Mouse (Mus musculus) E14TG2a.4 (cell line): Measurements from ENCODE around the gene Olfr722.
"Not testable (repeated sequence)": the region's sequence is repeated elsewhere in the genome, so short reads cannot be mapped to it uniquely, and the experiment has no call there.

Experiments
- H3K27me3 ChIP-seq: 2 replicates; pipeline ENCODE4 v1.6.1; 2014; ENCODE audit warnings: low read length, control low read depth; ENCODE audit not compliant: insufficient read depth
- H3K36me3 ChIP-seq: 2 replicates; pipeline ENCODE4 v1.6.1; 2014; ENCODE audit warnings: low read length, control low read depth; ENCODE audit not compliant: insufficient read depth
- H3K4me1 ChIP-seq: replicated peaks from 2 replicates; pipeline ENCODE4 v1.6.1; 2014; ENCODE audit warnings: low read depth, low read length, control low read depth
- H3K4me3 ChIP-seq: replicated peaks from 2 replicates; pipeline ENCODE4 v1.5.1; 2014; ENCODE audit warnings: mild to moderate bottlenecking, low read length
- H3K9me3 ChIP-seq: 2 replicates; pipeline ENCODE4 v1.6.1; 2014; ENCODE audit warnings: low read length, control low read depth
- CTCF ChIP-seq: conservative IDR thresholded peaks from 2 replicates; pipeline ENCODE4 v1.5.1; 2014; ENCODE audit warnings: low read length
- NANOG ChIP-seq: IDR thresholded peaks from 2 replicates; pipeline ENCODE4 v1.6.1; 2014; ENCODE audit warnings: borderline replicate concordance, low read length, mixed read lengths
- POU5F1 ChIP-seq: IDR thresholded peaks from 2 replicates; pipeline ENCODE4 v1.6.1; 2014; ENCODE audit warnings: low read length, borderline replicate concordance

Olfr722 gene

GRCm38 (mm10) chr14:49901899-49902298 is at the start of gene Olfr722:
Gene Olfr722, minus strand, starts transcription at chr14:49901999.
- Histone ChIP-seq H3K4me1 (no peaks in the 10 kb centered on the region), H3K27me3 (no peaks in the 10 kb centered on the region), H3K36me3 (no peaks in the 10 kb centered on the region), H3K9me3 (no peaks in the 10 kb centered on the region), H3K4me3 (no peak within 1 kb of the TSS)
- TF ChIP-seq CTCF (no peak), NANOG (no peak), POU5F1 (no peak)

- not testable (repeated sequence) for H3K4me1 ChIP-seq, H3K4me3 ChIP-seq, H3K27me3 ChIP-seq, H3K36me3 ChIP-seq
- peaks cover 15% of the 10 kb centered on the region; the same call in 1 of the 2 replicates for H3K9me3 ChIP-seq
Observed at GRCm38 (mm10) chr14:49931687-49932086, 29.9 kb upstream of the Olfr722 start, which contains the start of gene Olfr723. Gene Olfr723, minus strand, starts transcription at chr14:49931787.

- Histone ChIP-seq H3K9me3 (no peaks in the 10 kb centered on the region), H3K4me3 (no peak overlapping the region), H3K27me3 (no peaks in the 10 kb centered on the region), H3K36me3 (no peaks in the 10 kb centered on the region), H3K4me1 (no peaks in the 10 kb centered on the region)
- TF ChIP-seq NANOG (no peak), POU5F1 (no peak), CTCF (peak; percentile 72)
Observed at GRCm38 (mm10) chr14:49860387-49860786, 41.4 kb downstream of the Olfr722 start.
